9 mouse cellular contexts compared by ENCODE assay signal in genomic region chr14:109214848-109215247, GRCm38 (mm10).
DNase-seq lines count a peak whose midpoint lies in the region; ATAC-seq and TF ChIP-seq lines count a peak whose summit lies in the region.
"Had no signal": no experiment of that assay in that cellular context is flagged by ENCODE, and none has a peak within 500 bp of the region (broad histone marks: within the 10 kb centered on the region; RNA-seq: fewer than 3 reads in every experiment).

No protein-coding gene starts in this region.

- no peaks in the 10 kb centered on the region for H3K9me3 ChIP-seq in hindbrain, embryonic 11.5 days (ENCODE audit: control insufficient read depth, low read length)
- no peaks in the 10 kb centered on the region for H3K9me3 ChIP-seq in hindbrain, embryonic 10.5 days
- no peaks in the 10 kb centered on the region for H3K9me3 ChIP-seq in stomach, embryonic 14.5 days (ENCODE audit: control insufficient read depth, low read depth, low read length)
- no peaks in the 10 kb centered on the region for H3K9me3 ChIP-seq in stomach, postnatal 0 days (ENCODE audit: control insufficient read depth, low read length)

- TF ChIP-seq CTCF in stomach, postnatal 0 days (IDR thresholded peaks at IDR 0.05; ENCODE audit: low read depth) = no peak

- WGBS in hindbrain, embryonic 11.5 days = 89% methylated on average over 8 of the region's 8 CpGs
- 89% methylated on average over 8 of the region's 8 CpGs for WGBS in hindbrain, embryonic 10.5 days
- 89% methylated on average over 8 of the region's 8 CpGs for WGBS in stomach, embryonic 14.5 days
- 87% methylated on average over 8 of the region's 8 CpGs for WGBS in stomach, postnatal 0 days

- H3K27me3 ChIP-seq in hindbrain, embryonic 11.5 days (ENCODE audit: control insufficient read depth, insufficient read depth, low read length) = no peaks in the 10 kb centered on the region
- no peaks in the 10 kb centered on the region for H3K27me3 ChIP-seq in hindbrain, embryonic 10.5 days (ENCODE audit: insufficient read depth, poor library complexity, severe bottlenecking)
- H3K27me3 ChIP-seq in stomach, embryonic 14.5 days (ENCODE audit: control insufficient read depth, insufficient read depth, low read length) = no peaks in the 10 kb centered on the region
- no peaks in the 10 kb centered on the region for H3K27me3 ChIP-seq in stomach, postnatal 0 days (ENCODE audit: control insufficient read depth, insufficient read depth, low read length)

- no peaks in the 10 kb centered on the region for H3K36me3 ChIP-seq in hindbrain, embryonic 11.5 days (ENCODE audit: control insufficient read depth, insufficient read depth, low read length)
- H3K36me3 ChIP-seq in hindbrain, embryonic 10.5 days = no peaks in the 10 kb centered on the region
- H3K36me3 ChIP-seq in stomach, embryonic 14.5 days (ENCODE audit: control insufficient read depth, insufficient read depth, low read length) = no peaks in the 10 kb centered on the region
- H3K36me3 ChIP-seq in stomach, postnatal 0 days (ENCODE audit: control insufficient read depth, insufficient read depth, low read length) = no peaks in the 10 kb centered on the region

- no peaks in the 10 kb centered on the region for H3K4me1 ChIP-seq in hindbrain, embryonic 11.5 days (replicated peaks; ENCODE audit: control insufficient read depth, insufficient read depth, low read length)
- no peaks in the 10 kb centered on the region for H3K4me1 ChIP-seq in hindbrain, embryonic 10.5 days (replicated peaks)
- H3K4me1 ChIP-seq in stomach, embryonic 14.5 days (ENCODE audit: control insufficient read depth, insufficient read depth, low read length) = no peaks in the 10 kb centered on the region
- H3K4me1 ChIP-seq in stomach, postnatal 0 days (replicated peaks; ENCODE audit: control insufficient read depth, insufficient read depth) = no peaks in the 10 kb centered on the region

- H3K9ac ChIP-seq in hindbrain, embryonic 11.5 days (ENCODE audit: low read depth, low read length) = no peak overlapping the region
- no peak overlapping the region for H3K9ac ChIP-seq in stomach, embryonic 14.5 days (replicated peaks; ENCODE audit: low read depth, low read length)
- H3K9ac ChIP-seq in stomach, postnatal 0 days (ENCODE audit: low read length) = no peak overlapping the region

- no peak overlapping the region for H3K27ac ChIP-seq in hindbrain, embryonic 11.5 days (ENCODE audit: low read depth, low read length)
- no peak overlapping the region for H3K27ac ChIP-seq in hindbrain, embryonic 10.5 days
- no peak overlapping the region for H3K27ac ChIP-seq in stomach, embryonic 14.5 days (ENCODE audit: low read length)
- no peak overlapping the region for H3K27ac ChIP-seq in stomach, postnatal 0 days (replicated peaks)

- no peak for DNase-seq in hindbrain, embryonic 11.5 days (ENCODE audit: low spot score)
- DNase-seq in hindbrain, embryonic 10.5 days (ENCODE audit: low spot score) = no peak
- DNase-seq in stomach, postnatal 0 days (ENCODE audit: low spot score) = no peak
- peak; percentile 8 for DNase-seq in heart, postnatal 36 days
- no peak for DNase-seq in adrenal gland, postnatal 10 days
- no peak for DNase-seq in liver
- DNase-seq: thymus, adult 18-20 months had no signal

- H3K4me2 ChIP-seq in hindbrain, embryonic 11.5 days (replicated peaks; ENCODE audit: low read depth, low read length) = no peak overlapping the region
- no peak overlapping the region for H3K4me2 ChIP-seq in stomach, embryonic 14.5 days (replicated peaks; ENCODE audit: low read depth, low read length)
- no peak overlapping the region for H3K4me2 ChIP-seq in stomach, postnatal 0 days (replicated peaks; ENCODE audit: low read depth)

- no peak for TF ChIP-seq EP300 in stomach, postnatal 0 days (optimal IDR thresholded peaks at IDR 0.05)

- ATAC-seq in hindbrain, embryonic 11.5 days (ENCODE audit: low FRiP score) = peak; percentile 20; the same call in 1 of the 2 replicates
- peak; percentile 14; the same call in 1 of the 2 replicates for ATAC-seq in stomach, embryonic 14.5 days (ENCODE audit: insufficient number of reproducible peaks, insufficient read depth, low FRiP score, low read depth)
- no peak for ATAC-seq in stomach, postnatal 0 days (ENCODE audit: low FRiP score, low TSS enrichment)
- ATAC-seq: hindbrain, embryonic 16.5 days had no signal

- no peak overlapping the region for H3K4me3 ChIP-seq in hindbrain, embryonic 11.5 days (ENCODE audit: low read depth, low read length)
- H3K4me3 ChIP-seq in hindbrain, embryonic 10.5 days = no peak overlapping the region
- H3K4me3 ChIP-seq in stomach, embryonic 14.5 days (ENCODE audit: low read depth, low read length) = no peak overlapping the region
- H3K4me3 ChIP-seq in stomach, postnatal 0 days (ENCODE audit: low read depth, low read length) = no peak overlapping the region

- intact Hi-C loops in heart, postnatal 36 days (cut with DNase I) = no loop called here

Comparison
In these comparisons a context has a peak if more than half of its experiments do, and no peak if none do; other contexts are left out.
1. DNase-seq: peak in heart, postnatal 36 days (2 of 2); none in hindbrain, embryonic 11.5 days (single experiment), hindbrain, embryonic 10.5 days (single experiment), stomach, postnatal 0 days (single experiment), adrenal gland, postnatal 10 days (single experiment) and liver (single experiment).